In the genomic region with DNA sequence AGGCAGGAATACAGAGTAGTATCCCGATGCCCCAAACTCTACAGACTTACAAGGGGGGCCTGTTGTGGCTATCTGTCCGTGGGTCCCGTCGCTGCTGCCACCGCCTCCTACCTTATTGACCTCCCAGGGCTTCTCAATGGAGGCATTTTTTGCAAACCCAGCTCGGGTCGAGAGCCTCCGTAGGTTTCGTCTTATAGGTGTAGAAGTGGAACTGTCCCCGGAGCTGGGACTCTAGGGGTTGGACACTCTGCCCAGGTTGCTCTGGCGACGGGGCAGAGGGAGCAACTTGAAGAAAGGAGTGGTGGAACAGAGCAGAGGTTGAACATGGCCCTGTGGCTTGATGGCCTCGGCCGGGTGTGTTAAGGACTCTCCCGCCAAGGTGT, we compare ENCODE assay signal across 9 mouse cellular contexts. TPM values are rescaled to one million over a fixed set of nuclear protein-coding genes. Genes with fewer than 3 reads are reported as not detected.
DNase-seq lines count a peak whose midpoint lies in the region; ATAC-seq and TF ChIP-seq lines count a peak whose summit lies in the region.
"Had no signal": no experiment of that assay in that cellular context is flagged by ENCODE, and none has a peak within 500 bp of the region (broad histone marks: within the 10 kb centered on the region; RNA-seq: fewer than 3 reads in every experiment).

No protein-coding gene starts in this region.

- no peak overlapping the region for H3K27ac ChIP-seq in lung, embryonic 14.5 days (ENCODE audit: low read depth)
- no peak overlapping the region for H3K27ac ChIP-seq in forebrain, embryonic 16.5 days (ENCODE audit: low read length)
- H3K27ac ChIP-seq in limb, embryonic 15.5 days = peak overlapping the region; percentile 72
- no peak overlapping the region for H3K27ac ChIP-seq in stomach, embryonic 16.5 days (ENCODE audit: low read length)

- ATAC-seq in lung, embryonic 14.5 days (ENCODE audit: insufficient read depth) = no peak
- no peak for ATAC-seq in forebrain, embryonic 16.5 days
- ATAC-seq in limb, embryonic 15.5 days (ENCODE audit: insufficient number of reproducible peaks, low FRiP score, low TSS enrichment, low read depth) = no peak
- no peak for ATAC-seq in stomach, embryonic 16.5 days (ENCODE audit: insufficient read depth, low FRiP score)

- H3K4me2 ChIP-seq in lung, embryonic 14.5 days = peak overlapping the region; percentile 80
- peak overlapping the region; percentile 38; the same call in 1 of the 2 replicates for H3K4me2 ChIP-seq in forebrain, embryonic 16.5 days (ENCODE audit: low read length)
- peak overlapping the region; percentile 77 for H3K4me2 ChIP-seq in limb, embryonic 15.5 days
- H3K4me2 ChIP-seq in stomach, embryonic 16.5 days (ENCODE audit: low read depth, low read length) = peak overlapping the region; percentile 63

- 9% methylated on average over 15 of the region's 15 CpGs for WGBS in lung, embryonic 14.5 days
- 11% methylated on average over 15 of the region's 15 CpGs for WGBS in forebrain, embryonic 16.5 days
- WGBS in limb, embryonic 15.5 days = 9% methylated on average over 15 of the region's 15 CpGs
- 15% methylated on average over 15 of the region's 15 CpGs for WGBS in stomach, embryonic 16.5 days

- 0 out of 2 replicates have a peak, but pooled peaks cover 3% of the 10 kb centered on the region for H3K27me3 ChIP-seq in lung, embryonic 14.5 days (ENCODE audit: insufficient read depth, low read length)
- H3K27me3 ChIP-seq in forebrain, embryonic 16.5 days (replicated peaks; ENCODE audit: control insufficient read depth, insufficient read depth, low read length) = peaks cover 9% of the 10 kb centered on the region; the same call in 1 of the 2 replicates
- peaks cover 8% of the 10 kb centered on the region for H3K27me3 ChIP-seq in limb, embryonic 15.5 days
- H3K27me3 ChIP-seq in stomach, embryonic 16.5 days (ENCODE audit: control insufficient read depth, insufficient read depth, low read length) = peaks cover 12% of the 10 kb centered on the region; the same call in 1 of the 2 replicates

- H3K36me3 ChIP-seq in lung, embryonic 14.5 days (ENCODE audit: insufficient read depth) = peaks cover 3% of the 10 kb centered on the region; the same call in 1 of the 2 replicates
- peaks cover 2% of the 10 kb centered on the region; the same call in 1 of the 2 replicates for H3K36me3 ChIP-seq in forebrain, embryonic 16.5 days (ENCODE audit: control insufficient read depth, insufficient read depth)
- H3K36me3 ChIP-seq in limb, embryonic 15.5 days = no peaks in the 10 kb centered on the region
- H3K36me3 ChIP-seq in stomach, embryonic 16.5 days (ENCODE audit: control insufficient read depth, insufficient read depth, low read length) = no peaks in the 10 kb centered on the region

- DNase-seq in lung, embryonic 14.5 days = no peak
- no peak for DNase-seq in lung, postnatal 10 days
- DNase-seq in right cerebral cortex, postnatal 14 days = no peak
- no peak for DNase-seq in left cerebral cortex, adult 8-10 months (ENCODE audit: low spot score in 2 of 2)
- DNase-seq: cerebellum, adult 9-11 months; kidney, adult 11 months had no signal

- peak overlapping the region; percentile 43 for H3K9ac ChIP-seq in lung, embryonic 14.5 days
- H3K9ac ChIP-seq in forebrain, embryonic 16.5 days (replicated peaks; ENCODE audit: low read depth, low read length) = no peak overlapping the region
- peak overlapping the region; percentile 57 for H3K9ac ChIP-seq in limb, embryonic 15.5 days
- peak overlapping the region; percentile 58 for H3K9ac ChIP-seq in stomach, embryonic 16.5 days (ENCODE audit: low read length)

- H3K4me3 ChIP-seq in lung, embryonic 14.5 days (ENCODE audit: low read depth, low read length) = peak overlapping the region; percentile 47
- peak overlapping the region; percentile 26 for H3K4me3 ChIP-seq in forebrain, embryonic 16.5 days (replicated peaks; ENCODE audit: low read length)
- peak overlapping the region; percentile 61 for H3K4me3 ChIP-seq in limb, embryonic 15.5 days
- H3K4me3 ChIP-seq in stomach, embryonic 16.5 days (replicated peaks; ENCODE audit: low read length) = peak overlapping the region; percentile 47

- no peak for TF ChIP-seq CTCF in lung, embryonic 14.5 days (IDR thresholded peaks at IDR 0.05; ENCODE audit: low read depth)

- H3K9me3 ChIP-seq in lung, embryonic 14.5 days (ENCODE audit: low read depth, low read length) = no peaks in the 10 kb centered on the region
- no peaks in the 10 kb centered on the region for H3K9me3 ChIP-seq in forebrain, embryonic 16.5 days (ENCODE audit: control insufficient read depth, low read length)
- H3K9me3 ChIP-seq in limb, embryonic 15.5 days = no peaks in the 10 kb centered on the region
- H3K9me3 ChIP-seq in stomach, embryonic 16.5 days (replicated peaks; ENCODE audit: control insufficient read depth, low read length) = no peaks in the 10 kb centered on the region

- peaks cover 19% of the 10 kb centered on the region for H3K4me1 ChIP-seq in lung, embryonic 14.5 days (ENCODE audit: insufficient read depth)
- peaks cover 22% of the 10 kb centered on the region for H3K4me1 ChIP-seq in forebrain, embryonic 16.5 days (replicated peaks; ENCODE audit: control insufficient read depth, insufficient read depth, low read length)
- H3K4me1 ChIP-seq in limb, embryonic 15.5 days = peaks cover 71% of the 10 kb centered on the region
- H3K4me1 ChIP-seq in stomach, embryonic 16.5 days (ENCODE audit: control insufficient read depth, insufficient read depth, low read length) = peaks cover 34% of the 10 kb centered on the region

RNA-seq across cellular contexts. Expression of gene Rflna, which starts 0.8 kb away (rescaled TPM):
- 7.4 and 9.3 TPM in 2 replicates for polyA plus RNA-seq in lung, embryonic 14.5 days (2014; fragmentation: Nextera tagmentation; extraction: Ambion mirVana)
- polyA plus RNA-seq in forebrain, embryonic 16.5 days (2015; fragmentation: Nextera tagmentation; extraction: Ambion mirVana) = 3.7 and 4.0 TPM in 2 replicates
- 36.9 and 40.7 TPM in 2 replicates for polyA plus RNA-seq in limb, embryonic 15.5 days (2015; fragmentation: Nextera tagmentation; extraction: Ambion mirVana)
- polyA plus RNA-seq in stomach, embryonic 16.5 days (2015; fragmentation: Nextera tagmentation; extraction: Ambion mirVana) = 2.7 and 3.0 TPM in 2 replicates
- under 1 TPM; 0.28 to 0.70 (median 0.60) TPM for total RNA-seq in left cerebral cortex, adult 8-10 months (2022)
